Mouse (Mus musculus): ENCODE data around the gene Commd8.

Gene Commd8

DNA sequence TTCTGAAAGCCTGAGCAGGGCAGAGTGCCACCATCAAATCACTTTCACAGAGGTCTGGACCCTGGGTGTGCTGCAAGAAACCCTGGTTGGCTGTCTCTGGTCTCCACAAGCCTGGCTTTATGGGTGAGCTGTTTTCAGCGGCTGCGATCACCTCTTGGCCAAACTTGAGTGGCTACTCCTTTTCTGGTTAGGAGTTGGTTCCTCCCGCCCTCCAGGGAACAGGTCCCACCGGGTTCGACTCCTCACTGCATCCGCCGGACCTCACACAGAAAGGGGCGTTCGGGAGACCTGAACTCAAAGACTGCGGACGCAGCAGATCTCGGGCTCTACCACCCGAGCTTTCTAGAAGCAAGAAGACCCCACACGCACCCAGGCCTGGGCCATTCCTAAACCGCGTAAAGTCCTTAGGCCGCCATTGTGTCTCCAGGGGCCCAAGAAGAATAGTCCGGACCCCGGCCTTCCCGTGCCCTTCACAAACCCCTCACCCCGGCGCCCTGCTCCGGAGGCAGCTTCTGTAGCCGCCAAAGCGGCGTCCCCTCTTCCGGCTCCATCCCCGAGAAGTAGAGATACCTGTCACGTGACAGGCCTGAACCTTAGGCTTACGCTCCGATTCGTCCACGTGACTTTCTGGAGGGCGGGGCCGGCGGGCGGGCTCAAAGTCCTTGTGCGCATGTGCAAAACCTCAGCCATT, at the start of gene Commd8:
Gene Commd8, minus strand, starts transcription at position 596 of the 691 bp plus-strand sequence.
- peak; percentile 95 for DNase-seq (ENCODE audit: low read depth, low spot score)

DNA sequence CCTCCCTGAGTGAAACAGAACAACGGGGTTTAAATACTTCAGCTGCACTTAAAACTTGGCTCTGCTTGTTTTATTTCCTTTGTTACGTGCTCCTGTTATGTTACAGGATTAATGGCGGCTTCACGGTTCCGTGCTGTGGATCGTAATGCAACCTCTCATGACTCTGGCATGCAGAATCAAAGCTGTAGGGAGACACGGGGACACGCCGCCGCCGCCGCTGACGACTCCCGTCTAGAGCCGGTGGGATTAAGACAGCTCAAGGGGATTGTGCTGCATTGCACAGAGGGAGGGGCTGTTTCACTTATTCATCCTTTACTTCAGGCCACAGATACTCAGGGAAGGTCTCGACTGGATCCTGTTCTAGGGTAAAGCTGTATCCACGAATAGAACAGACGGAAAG, 43.8 kb upstream of the Commd8 start:
- DNase-seq (ENCODE audit: low read depth, low spot score), result no peak

DNA sequence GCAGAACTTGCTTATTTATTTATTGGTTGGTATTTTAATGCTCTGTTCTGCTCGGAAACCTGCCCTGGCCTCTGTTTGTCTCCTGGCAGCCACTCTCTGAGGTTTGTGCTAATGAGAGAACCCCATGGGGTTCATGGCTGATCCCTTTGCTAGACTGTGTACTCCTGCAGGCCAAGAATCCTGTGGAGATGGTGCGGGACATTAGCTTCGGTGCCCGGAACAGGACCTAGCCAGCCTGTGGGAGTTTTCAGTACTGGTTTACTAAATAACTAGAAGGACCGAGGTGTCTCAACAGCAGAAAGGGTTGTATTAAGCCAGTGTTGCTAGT, 42.8 kb upstream of the Commd8 start:
- DNase-seq (ENCODE audit: low read depth, low spot score), result no peak

GRCm38 (mm10) chr5:72210123-72210811, 42.3 kb upstream of the Commd8 start:
- no peak for DNase-seq (ENCODE audit: low read depth, low spot score)

DNA sequence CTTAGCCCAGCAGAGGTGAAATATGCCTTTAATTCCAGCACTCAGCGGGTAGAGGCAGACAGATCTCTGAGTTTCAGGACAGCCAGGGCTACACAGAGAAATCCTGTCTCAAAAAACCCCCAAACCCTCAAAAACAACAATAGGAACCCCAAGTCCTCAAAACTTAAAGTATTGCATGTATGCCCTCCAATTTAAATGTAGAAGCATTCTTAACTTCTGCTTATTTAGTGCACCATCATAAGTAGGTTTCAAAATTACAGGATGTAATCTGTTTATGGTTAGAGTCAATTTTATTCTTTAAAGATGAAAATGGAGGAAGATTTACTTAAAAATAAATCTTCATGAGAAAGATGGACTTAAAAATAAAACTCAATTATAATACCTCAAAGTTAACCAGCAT, 40.5 kb upstream of the Commd8 start:
- no peak for DNase-seq (ENCODE audit: low read depth, low spot score)

DNA sequence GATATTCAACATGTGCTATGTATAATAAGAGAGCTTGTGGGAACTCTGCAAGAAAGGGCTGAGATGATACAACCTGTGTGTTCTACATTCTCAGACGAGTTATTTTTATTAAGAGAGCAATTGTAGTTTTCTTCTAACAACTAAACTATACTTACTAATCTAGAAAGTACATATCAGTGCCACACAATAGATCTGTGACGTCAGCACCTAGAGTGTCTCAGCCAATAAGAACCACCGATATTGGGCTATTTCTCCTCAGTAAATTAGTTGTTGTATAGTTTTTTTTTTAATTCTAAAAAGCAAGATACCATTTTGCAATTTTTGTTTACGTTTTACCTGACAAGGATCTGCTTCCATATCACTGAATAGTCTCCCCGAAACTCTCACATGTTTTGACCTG, 37.3 kb upstream of the Commd8 start:
- no peak for DNase-seq (ENCODE audit: low read depth, low spot score)

GRCm38 (mm10) chr5:72204507-72204906, 36.5 kb upstream of the Commd8 start:
- no peak for DNase-seq (ENCODE audit: low read depth, low spot score)

DNA sequence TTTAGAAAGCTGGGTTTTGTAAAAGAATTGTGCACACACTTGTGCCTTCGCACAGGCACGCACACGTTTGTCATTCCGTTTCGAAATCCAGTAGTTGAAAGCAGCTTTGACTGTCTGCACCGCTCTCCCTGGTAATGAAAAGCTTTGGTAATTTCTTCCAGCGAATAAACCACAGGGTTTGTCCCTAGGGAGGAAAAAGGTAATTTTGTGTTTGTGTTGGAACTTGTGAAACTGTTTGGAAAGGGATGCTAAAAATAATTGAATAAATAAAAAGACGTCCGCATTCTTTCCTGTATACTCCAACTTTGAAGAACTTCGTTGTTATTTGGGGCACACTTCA, 35.7 kb upstream of the Commd8 start:
- no peak for DNase-seq (ENCODE audit: low read depth, low spot score)

- peak; percentile 92 for DNase-seq (ENCODE audit: low read depth, low spot score)
Measured at GRCm38 (mm10) chr5:72203028-72203733, 35.2 kb upstream of the Commd8 start.

GRCm38 (mm10) chr5:72202016-72202415, 34.0 kb upstream of the Commd8 start:
- DNase-seq (ENCODE audit: low read depth, low spot score), result no peak

GRCm38 (mm10) chr5:72201600-72201999, 33.6 kb upstream of the Commd8 start:
- no peak for DNase-seq (ENCODE audit: low read depth, low spot score)

GRCm38 (mm10) chr5:72195442-72195841, 27.5 kb upstream of the Commd8 start:
- no peak for DNase-seq (ENCODE audit: low read depth, low spot score)

DNA sequence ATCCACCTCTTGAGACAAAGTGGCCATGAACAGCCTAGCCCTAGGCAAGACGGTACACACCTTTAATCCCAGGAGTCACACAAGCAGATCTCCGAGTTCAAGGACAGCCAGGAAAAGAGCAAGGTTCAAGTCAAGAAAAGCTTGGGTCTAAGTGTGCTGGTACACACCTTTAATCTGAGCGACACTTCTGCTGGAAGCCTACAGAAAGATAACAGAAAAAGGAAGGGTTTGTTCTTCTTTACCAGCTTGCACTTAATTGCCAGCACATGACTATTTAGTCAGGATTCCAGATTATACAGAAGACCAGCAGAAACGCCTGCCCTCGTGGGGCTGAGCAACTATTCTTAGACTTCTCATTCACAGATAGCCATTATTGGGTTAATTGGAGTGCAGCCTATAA, 23.9 kb upstream of the Commd8 start:
- no peak for DNase-seq (ENCODE audit: low read depth, low spot score)

DNA sequence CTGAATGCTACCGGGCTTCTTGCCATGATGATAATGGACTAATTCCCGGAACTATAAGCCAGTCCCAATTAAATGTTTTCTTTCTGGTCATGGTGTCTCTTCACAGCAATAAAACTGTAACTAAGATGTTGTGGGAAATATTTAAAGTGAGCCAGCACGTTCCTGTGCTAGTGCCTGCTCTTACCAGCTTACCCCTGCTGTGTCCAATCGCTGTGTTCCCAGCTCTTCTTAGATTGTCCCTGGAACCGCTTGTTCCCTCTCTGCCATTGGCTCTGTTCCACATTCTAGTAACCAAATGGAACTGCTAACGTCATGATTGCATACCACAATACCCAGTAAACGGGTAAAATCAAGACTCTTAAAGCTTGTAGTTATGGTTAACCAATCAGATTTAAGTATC, 23.2 kb upstream of the Commd8 start:
- no peak for DNase-seq (ENCODE audit: low read depth, low spot score)

GRCm38 (mm10) chr5:72184437-72185100, 16.6 kb upstream of the Commd8 start:
- no peak for DNase-seq (ENCODE audit: low read depth, low spot score)

DNA sequence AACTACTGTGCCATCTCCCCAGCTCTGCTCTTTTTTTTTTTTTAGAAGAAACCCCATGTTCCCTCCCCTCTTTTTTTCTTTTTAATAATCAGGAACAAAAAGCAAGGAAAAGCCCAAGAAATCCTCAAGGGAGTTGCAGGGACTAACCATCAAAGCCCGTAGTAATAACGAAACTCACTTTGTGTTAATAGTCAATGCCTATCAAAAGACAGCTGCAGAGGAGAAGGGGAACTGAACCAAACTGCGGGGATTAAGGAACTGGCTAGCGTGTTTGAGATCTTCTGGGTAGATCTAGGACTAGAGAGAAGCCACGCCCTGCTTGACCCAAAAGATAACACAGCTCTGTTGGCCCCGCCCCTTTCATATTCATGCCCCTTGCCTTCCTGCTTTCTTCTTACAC, 15.9 kb upstream of the Commd8 start:
- DNase-seq (ENCODE audit: low read depth, low spot score), result no peak

- DNase-seq (ENCODE audit: low read depth, low spot score), result no peak
Measured at GRCm38 (mm10) chr5:72182804-72183203, 14.8 kb upstream of the Commd8 start.

DNA sequence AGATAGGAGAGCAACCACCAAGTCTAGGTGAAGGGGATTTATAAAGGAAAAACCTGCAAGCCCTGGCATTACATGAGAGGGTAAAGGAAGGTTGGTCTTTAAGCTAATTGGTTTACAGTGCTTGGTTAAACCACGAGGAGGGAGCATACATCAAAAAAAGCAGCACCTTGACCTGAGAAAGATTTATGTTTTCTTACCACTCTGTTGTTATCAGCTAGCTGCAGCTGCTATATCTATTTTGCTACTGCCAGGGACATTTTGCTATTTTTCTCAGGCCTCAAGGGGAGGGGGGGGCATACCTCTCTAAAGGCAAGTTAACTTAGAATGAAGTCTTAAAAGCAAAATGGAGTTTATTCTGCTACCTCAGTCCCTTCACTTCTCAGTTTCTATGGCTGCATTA, 13.2 kb upstream of the Commd8 start:
- no peak for DNase-seq (ENCODE audit: low read depth, low spot score)

DNA sequence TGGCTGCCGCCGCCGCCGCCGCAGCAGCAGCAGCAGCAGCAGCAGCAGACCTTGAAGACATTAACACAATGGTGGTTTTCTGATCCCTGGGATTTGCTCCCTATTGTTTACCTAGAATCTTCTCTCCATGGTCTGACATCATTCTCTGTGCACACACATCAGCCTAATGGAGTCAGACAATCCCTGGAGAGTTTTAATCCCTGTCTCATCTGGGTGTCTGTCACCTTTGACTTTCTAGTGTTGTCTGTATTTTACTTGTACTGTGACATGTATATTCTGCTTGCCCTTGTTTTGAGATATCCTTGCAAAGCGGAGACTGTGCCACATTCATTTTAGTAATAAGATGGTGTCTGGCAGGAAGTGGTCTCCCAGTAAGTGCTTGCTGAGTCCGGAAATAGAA, 7.5 kb upstream of the Commd8 start:
- no peak for DNase-seq (ENCODE audit: low read depth, low spot score)

DNA sequence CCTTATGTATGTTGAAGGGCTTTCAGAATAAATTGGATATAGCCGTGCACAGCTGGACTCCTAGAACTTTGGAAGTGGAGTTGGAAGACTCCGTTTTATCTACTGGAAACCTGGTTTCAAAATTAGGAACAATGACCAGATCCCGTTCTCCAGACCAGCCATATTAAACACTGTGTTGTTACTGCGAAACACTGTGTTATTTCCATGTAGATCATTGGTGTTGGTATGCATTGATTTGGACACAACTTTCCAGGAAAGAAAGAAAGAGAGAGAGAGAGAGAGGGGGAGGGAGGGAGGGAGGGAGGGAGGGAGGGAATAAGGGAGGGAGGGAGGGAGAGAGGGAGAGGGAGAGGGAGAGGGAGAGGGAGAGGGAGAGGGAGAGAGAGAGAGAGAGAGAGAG, 7.1 kb upstream of the Commd8 start:
- DNase-seq (ENCODE audit: low read depth, low spot score), result no peak

DNA sequence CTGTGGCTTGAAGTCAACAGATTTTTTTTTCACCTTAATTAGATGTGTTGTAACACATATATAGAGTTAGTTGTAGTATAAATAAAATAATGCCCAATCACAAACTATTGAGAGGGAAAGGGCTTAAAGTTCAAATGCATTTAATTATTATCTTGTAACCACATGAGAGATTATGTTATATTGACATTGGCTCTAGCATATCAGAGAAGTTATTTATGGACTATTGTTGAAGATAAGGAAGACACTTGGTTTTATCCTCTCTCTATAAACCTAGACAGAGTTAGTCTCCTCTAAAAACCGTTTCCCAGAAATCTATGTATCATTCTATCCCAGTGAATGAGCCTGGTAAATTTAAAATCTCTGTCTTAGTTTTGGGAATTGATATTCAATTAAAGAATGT, 5.5 kb upstream of the Commd8 start:
- no peak for DNase-seq (ENCODE audit: low read depth, low spot score)

- peak; percentile 73 for DNase-seq (ENCODE audit: low read depth, low spot score)
Measured at GRCm38 (mm10) chr5:72172675-72173074, 4.7 kb upstream of the Commd8 start.

GRCm38 (mm10) chr5:72170067-72170466, 2.1 kb upstream of the Commd8 start:
- peak; percentile 30 for DNase-seq (ENCODE audit: low read depth, low spot score)

Measured in brain, adult 2 months (tissue).